Mouse (Mus musculus) C2C12 (cell line): ENCODE data around the gene Gh.

Source experiments
- CTCF ChIP-seq: IDR thresholded peaks from one replicate; pipeline ENCODE4 v1.5.1; 2011; ENCODE audit not compliant: control insufficient read depth, insufficient read depth, insufficient read length
- MAX ChIP-seq: IDR thresholded peaks from one replicate; pipeline ENCODE4 v1.6.1; 2011; ENCODE audit warnings: mild to moderate bottlenecking, control low read depth
- USF1 ChIP-seq: IDR thresholded peaks from one replicate; pipeline ENCODE4 v1.6.1; 2011; ENCODE audit warnings: low read depth, mild to moderate bottlenecking, control low read depth, moderate library complexity

GRCm38 (mm10) chr11:106263963-106264362 is 37.7 kb downstream of the Gh start:
- TF ChIP-seq CTCF (no peak), USF1 (no peak), MAX (no peak)
